9 mouse cellular contexts compared by ENCODE assay signal in the genomic region with DNA sequence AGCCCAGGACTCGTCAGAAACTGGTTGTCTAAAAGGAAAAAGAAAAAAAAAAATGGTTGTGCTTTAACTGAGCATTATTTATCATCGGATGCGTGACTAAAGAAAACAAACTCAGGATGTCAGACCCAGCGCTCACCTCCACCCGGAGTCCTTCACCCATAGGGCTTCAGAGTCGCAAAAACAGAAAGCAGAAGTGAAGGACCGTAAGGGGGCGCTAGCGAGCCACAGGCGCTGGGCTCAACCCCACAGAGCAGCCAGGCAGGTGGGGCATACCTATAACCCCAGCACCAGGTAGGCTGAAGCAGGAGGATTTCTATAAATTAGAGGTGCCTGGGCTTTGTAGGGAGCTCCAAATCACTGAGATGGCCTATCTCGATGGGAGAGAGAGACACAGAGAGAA. TPM values are rescaled to one million over a fixed set of nuclear protein-coding genes. Genes with fewer than 3 reads are reported as not detected.
DNase-seq lines count a peak whose midpoint lies in the region.
"Had no signal": no experiment of that assay in that cellular context is flagged by ENCODE, and none has a peak within 500 bp of the region (broad histone marks: within the 10 kb centered on the region; RNA-seq: fewer than 3 reads in every experiment).

No protein-coding gene starts in this region.

- H3K36me3 ChIP-seq in heart, embryonic 10.5 days = no peaks in the 10 kb centered on the region

- intact Hi-C loops in left cerebral cortex, postnatal 10 days (cut with DNase I) = no loop called here

- 0 out of 2 replicates have a peak, but pooled peaks cover 3% of the 10 kb centered on the region for H3K9me3 ChIP-seq in heart, embryonic 10.5 days

- H3K27me3 ChIP-seq in heart, embryonic 10.5 days (ENCODE audit: insufficient read depth, poor library complexity, severe bottlenecking) = peaks cover 6% of the 10 kb centered on the region; the same call in 1 of the 2 replicates

- no peak overlapping the region for H3K27ac ChIP-seq in heart, embryonic 10.5 days

- H3K4me1 ChIP-seq in heart, embryonic 10.5 days = peaks cover 9% of the 10 kb centered on the region

- WGBS in heart, embryonic 10.5 days = 57% methylated on average over 11 of the region's 11 CpGs

- no peak overlapping the region for H3K4me3 ChIP-seq in heart, embryonic 10.5 days

- peak; percentile 92 for DNase-seq in heart, adult 11 months
- no peak for DNase-seq in heart, embryonic 10.5 days (ENCODE audit: low spot score)
- peak; percentile 73 for DNase-seq in A20 (ENCODE audit: low read depth, low spot score)
- peak; percentile 47 for DNase-seq in adrenal gland, postnatal 14 days
- peak; percentile 57 to 70 for DNase-seq in kidney, postnatal 36 days
- no peak for DNase-seq in urinary bladder, postnatal 14 days (ENCODE audit: low spot score)
- no peak for DNase-seq in left cerebral cortex, postnatal 10 days (ENCODE audit: extremely low spot score in 1 of 2, low spot score in 2 of 2)
- DNase-seq in embryo, embryonic 9.5 days (ENCODE audit: extremely low spot score) = no peak
- DNase-seq: forebrain, postnatal 0 days had no signal

RNA-seq across cellular contexts. Expression of a gene that starts 32.1 kb away (rescaled TPM):
- polyA plus RNA-seq in heart, embryonic 10.5 days (2016; fragmentation: Nextera tagmentation; extraction: Ambion mirVana) = 80.5 and 85.8 TPM in 2 replicates
- total RNA-seq in adrenal gland, postnatal 14 days (2021) = 117 and 122 TPM in 2 replicates
- 10 to 100 TPM; 55.1 to 70.9 TPM for total RNA-seq in left cerebral cortex, postnatal 10 days (2021)

RNA-seq across cellular contexts. Expression of a gene that starts 39.7 kb away (rescaled TPM):
- polyA plus RNA-seq in heart, embryonic 10.5 days (2016; fragmentation: Nextera tagmentation; extraction: Ambion mirVana) = 115 and 123 TPM in 2 replicates
- 40.1 and 45.4 TPM in 2 replicates for total RNA-seq in adrenal gland, postnatal 14 days (2021)
- 100 to 1,000 TPM; 200 to 223 TPM for total RNA-seq in left cerebral cortex, postnatal 10 days (2021)

Comparison
In these comparisons a context has a peak if more than half of its experiments do, and no peak if none do; other contexts are left out.
1. DNase-seq: peak in heart, adult 11 months (single experiment), A20 (single experiment), adrenal gland, postnatal 14 days (single experiment) and kidney, postnatal 36 days (2 of 2); none in heart, embryonic 10.5 days (single experiment), urinary bladder, postnatal 14 days (single experiment), left cerebral cortex, postnatal 10 days (0 of 2) and embryo, embryonic 9.5 days (single experiment).